Mouse (Mus musculus) embryonic facial prominence, embryonic 12.5 days (tissue): ENCODE measurements around the gene Wars2. TPM values are rescaled to one million over a fixed set of nuclear protein-coding genes. Genes with fewer than 3 reads are reported as not detected.
A peak's percentile ranks its signal among the peaks of the same experiment; 100 is the strongest.

Source experiments
- ATAC-seq: fragments of 200-750 bp; cut with Nextera tagmentation; 2 replicates; pipeline ENCODE4 v1.8.0; 2017; ENCODE audit not compliant: insufficient number of reproducible peaks, insufficient read depth, low FRiP score, low TSS enrichment
- H3K27ac ChIP-seq: fragments of 300-500 bp; sonication (generic); 2 replicates; pipeline ENCODE4 v1.5.1; 2016; ENCODE audit warnings: mild to moderate bottlenecking
- H3K27me3 ChIP-seq: fragments of 300-500 bp; sonication (generic); 2 replicates; pipeline ENCODE4 v1.6.1; 2016; ENCODE audit warnings: mild to moderate bottlenecking, moderate library complexity
- H3K36me3 ChIP-seq: fragments of 300-500 bp; sonication (generic); 2 replicates; pipeline ENCODE4 v1.6.1; 2016; ENCODE audit warnings: mild to moderate bottlenecking
- H3K4me1 ChIP-seq: fragments of 300-500 bp; sonication (generic); 2 replicates; pipeline ENCODE4 v1.6.1; 2016
- H3K4me2 ChIP-seq: fragments of 300-500 bp; sonication (generic); replicated peaks from 2 replicates; pipeline ENCODE4 v1.6.1; 2016; ENCODE audit warnings: mild to moderate bottlenecking, moderate library complexity
- H3K4me3 ChIP-seq: fragments of 300-500 bp; sonication (generic); 2 replicates; pipeline ENCODE4 v1.5.1; 2016; ENCODE audit warnings: mild to moderate bottlenecking
- H3K9ac ChIP-seq: fragments of 300-500 bp; sonication (generic); 2 replicates; pipeline ENCODE4 v1.6.1; 2016; ENCODE audit warnings: mild to moderate bottlenecking, moderate library complexity
- H3K9me3 ChIP-seq: fragments of 300-500 bp; sonication (generic); 2 replicates; pipeline ENCODE4 v1.6.1; 2016; ENCODE audit warnings: mild to moderate bottlenecking, moderate library complexity
- WGBS: fragments of 180-500 bp; shearing (Covaris S2); methylation state at CpG from one replicate; pipeline ENCODE4 v1.1.7; 2016; 5-methylcytosine and 5-hydroxymethylcytosine counted together
- polyA plus RNA-seq: library from polyadenylated mRNA; unstranded; fragments of >200 nt; fragmentation: Nextera tagmentation; extraction: Ambion mirVana; gene quantifications from 2 replicates; pipeline ENCODE4 v1.2.1, GENCODE M21; 2016

Gene Wars2
- 8.1 and 9.1 TPM in 2 replicates for polyA plus RNA-seq

GRCm38 (mm10) chr3:99140940-99141854, at the start of gene Wars2:
Wars2 (plus strand) TSS chr3:99141068.
- no peaks in the 10 kb centered on the region for H3K27me3 ChIP-seq
- H3K9ac ChIP-seq: peak within 1 kb of the TSS; percentile 52
- H3K36me3 ChIP-seq: no peaks in the 10 kb centered on the region
- under 1% methylated on average over 57 of the region's 57 CpGs for WGBS
- peak within 1 kb of the TSS; percentile 55 for H3K4me3 ChIP-seq
- 0 out of 2 replicates have a peak, but pooled peaks cover 9% of the 10 kb centered on the region for H3K4me1 ChIP-seq
- peak; percentile 99 for ATAC-seq
- H3K4me2 ChIP-seq: peak within 1 kb of the TSS; percentile 71
- peak within 1 kb of the TSS; percentile 96 for H3K27ac ChIP-seq
- H3K9me3 ChIP-seq: no peaks in the 10 kb centered on the region

- Histone ChIP-seq H3K27ac (no peak overlapping the region), H3K36me3 (no peaks in the 10 kb centered on the region), H3K9ac (no peak overlapping the region), H3K4me3 (no peak overlapping the region), H3K9me3 (no peaks in the 10 kb centered on the region), H3K4me2 (no peak overlapping the region), H3K4me1 (no peaks in the 10 kb centered on the region), H3K27me3 (no peaks in the 10 kb centered on the region)
- 71% methylated on average over 3 of the region's 3 CpGs for WGBS
- ATAC-seq: no peak
Measured at GRCm38 (mm10) chr3:99096816-99097215, 44.1 kb upstream of the Wars2 start.

DNA sequence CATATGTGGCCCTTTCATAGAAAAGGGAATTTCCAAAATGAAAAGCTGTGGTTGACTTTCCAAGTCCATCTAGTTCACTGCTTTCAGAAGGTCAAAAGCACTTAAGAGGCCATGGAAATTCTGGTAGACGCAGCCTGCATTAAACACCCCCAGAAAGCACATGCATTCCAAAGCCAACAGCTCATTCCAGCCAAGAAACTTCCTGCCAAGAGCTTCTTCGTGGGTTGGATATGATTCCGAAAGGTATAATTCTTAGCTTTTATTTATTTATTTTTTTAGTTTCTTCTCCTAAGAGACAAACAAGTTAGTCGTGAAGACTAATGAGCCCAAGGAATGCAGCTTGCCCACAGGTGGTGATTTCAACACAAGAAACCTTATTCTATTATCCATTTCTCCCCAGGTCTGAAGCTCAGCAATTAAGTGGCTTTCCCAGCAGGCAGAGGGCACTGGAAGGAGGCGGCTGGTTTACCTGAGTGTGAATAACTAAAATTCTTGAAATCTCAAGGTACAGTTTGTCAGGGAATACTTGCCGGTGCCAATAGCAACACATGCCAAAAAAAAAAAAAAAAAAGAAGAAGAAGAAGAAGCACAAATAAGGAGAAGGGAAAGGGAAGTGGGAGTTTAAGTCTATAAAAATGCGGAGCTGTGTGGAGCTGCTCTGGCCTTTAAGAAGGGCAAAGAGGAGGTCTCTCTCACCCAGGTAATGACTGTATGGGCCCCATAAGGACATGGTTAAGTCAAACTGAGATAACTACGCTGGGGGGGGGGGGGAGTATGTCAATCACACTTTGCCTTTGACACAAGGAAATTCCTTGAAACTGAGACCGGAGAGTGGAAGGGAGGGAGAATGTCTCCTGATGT, 30.3 kb upstream of the Wars2 start:
- 40% methylated on average over 9 of the region's 9 CpGs for WGBS
- H3K4me2 ChIP-seq: no peak overlapping the region
- ATAC-seq: no peak

GRCm38 (mm10) chr3:99111214-99111608, 29.7 kb upstream of the Wars2 start:
- H3K9ac ChIP-seq: no peak overlapping the region
- no peaks in the 10 kb centered on the region for H3K27me3 ChIP-seq
- WGBS: 37% methylated on average over 5 of the region's 5 CpGs
- no peak overlapping the region for H3K27ac ChIP-seq
- no peak overlapping the region for H3K4me3 ChIP-seq
- ATAC-seq: 0 out of 2 replicates have a peak, but pooled peaks have one; percentile 15
- peaks cover 8% of the 10 kb centered on the region; the same call in 1 of the 2 replicates for H3K4me1 ChIP-seq
- no peaks in the 10 kb centered on the region for H3K9me3 ChIP-seq
- no peak overlapping the region for H3K4me2 ChIP-seq
- no peaks in the 10 kb centered on the region for H3K36me3 ChIP-seq

More for the DNA sequence above, 30.3 kb upstream of the Wars2 start:
- Histone ChIP-seq H3K27me3 (no peaks in the 10 kb centered on the region), H3K4me3 (no peak overlapping the region), H3K9me3 (no peaks in the 10 kb centered on the region), H3K27ac (no peak overlapping the region), H3K36me3 (no peaks in the 10 kb centered on the region), H3K9ac (no peak overlapping the region), H3K4me1 (peaks cover 8% of the 10 kb centered on the region; the same call in 1 of the 2 replicates)

GRCm38 (mm10) chr3:99113266-99113837, 27.5 kb upstream of the Wars2 start:
- Histone ChIP-seq H3K27ac (no peak overlapping the region), H3K4me1 (peaks cover 8% of the 10 kb centered on the region; the same call in 1 of the 2 replicates), H3K4me3 (no peak overlapping the region), H3K9me3 (no peaks in the 10 kb centered on the region), H3K36me3 (no peaks in the 10 kb centered on the region), H3K27me3 (no peaks in the 10 kb centered on the region), H3K9ac (no peak overlapping the region), H3K4me2 (no peak overlapping the region)
- ATAC-seq: no peak
- 68% methylated on average over 7 of the region's 7 CpGs for WGBS

GRCm38 (mm10) chr3:99120942-99121341, 19.9 kb upstream of the Wars2 start:
- no peaks in the 10 kb centered on the region for H3K4me1 ChIP-seq
- ATAC-seq: no peak
- no peak overlapping the region for H3K9ac ChIP-seq
- no peaks in the 10 kb centered on the region for H3K9me3 ChIP-seq
- H3K27ac ChIP-seq: no peak overlapping the region
- no peaks in the 10 kb centered on the region for H3K36me3 ChIP-seq
- no peaks in the 10 kb centered on the region for H3K27me3 ChIP-seq
- 65% methylated on average over 2 of the region's 2 CpGs for WGBS
- no peak overlapping the region for H3K4me2 ChIP-seq
- no peak overlapping the region for H3K4me3 ChIP-seq

DNA sequence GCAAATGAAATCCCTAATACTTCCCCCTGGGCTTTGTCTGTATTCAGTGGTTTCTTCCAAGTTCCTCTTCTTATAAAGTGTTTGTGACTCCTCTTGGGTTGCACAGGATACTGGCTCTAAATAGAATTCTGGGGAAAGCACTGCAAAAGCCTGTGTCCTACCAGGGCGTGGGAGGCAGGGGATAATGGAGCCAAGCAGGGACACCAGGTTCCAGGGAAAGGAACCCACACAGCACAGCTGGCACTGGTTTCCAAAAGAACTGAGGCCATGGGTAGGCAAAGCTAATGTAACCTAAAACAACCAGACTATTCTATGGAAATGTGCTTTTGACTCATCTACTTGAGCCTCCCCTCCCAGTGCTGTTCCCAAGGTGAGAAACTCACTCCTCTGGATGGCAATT, 10.3 kb upstream of the Wars2 start:
- WGBS: 77% methylated on average over 1 of the region's 1 CpGs
- H3K4me2 ChIP-seq: no peak overlapping the region

GRCm38 (mm10) chr3:99131973-99132372, 8.9 kb upstream of the Wars2 start:
- Histone ChIP-seq H3K27me3 (peaks cover 3% of the 10 kb centered on the region; the same call in 1 of the 2 replicates), H3K36me3 (no peaks in the 10 kb centered on the region), H3K9me3 (no peaks in the 10 kb centered on the region), H3K9ac (no peak overlapping the region), H3K4me1 (0 out of 2 replicates have a peak, but pooled peaks cover 4% of the 10 kb centered on the region), H3K4me2 (no peak overlapping the region), H3K27ac (no peak overlapping the region), H3K4me3 (no peak overlapping the region)
- 86% methylated on average over 4 of the region's 4 CpGs for WGBS
- ATAC-seq: no peak

More for the DNA sequence above, 10.3 kb upstream of the Wars2 start:
- H3K9ac ChIP-seq: no peak overlapping the region
- no peak for ATAC-seq
- no peaks in the 10 kb centered on the region for H3K36me3 ChIP-seq
- H3K27ac ChIP-seq: no peak overlapping the region
- no peaks in the 10 kb centered on the region for H3K9me3 ChIP-seq
- H3K27me3 ChIP-seq: peaks cover 3% of the 10 kb centered on the region; the same call in 1 of the 2 replicates
- no peaks in the 10 kb centered on the region for H3K4me1 ChIP-seq
- no peak overlapping the region for H3K4me3 ChIP-seq

- H3K27me3 ChIP-seq: no peaks in the 10 kb centered on the region
- no peak overlapping the region for H3K4me2 ChIP-seq
- no peak overlapping the region for H3K4me3 ChIP-seq
- H3K27ac ChIP-seq: no peak overlapping the region
- no peak for ATAC-seq
- H3K36me3 ChIP-seq: no peaks in the 10 kb centered on the region
- no peak overlapping the region for H3K9ac ChIP-seq
- H3K9me3 ChIP-seq: no peaks in the 10 kb centered on the region
- 0 out of 2 replicates have a peak, but pooled peaks cover 5% of the 10 kb centered on the region for H3K4me1 ChIP-seq
- 81% methylated on average over 4 of the region's 4 CpGs for whole genome bisulfite sequencing
Measured at GRCm38 (mm10) chr3:99133913-99134312, 7.0 kb upstream of the Wars2 start.

GRCm38 (mm10) chr3:99147886-99148285, 7.0 kb downstream of the Wars2 start:
- Histone ChIP-seq H3K36me3 (no peaks in the 10 kb centered on the region), H3K4me1 (no peaks in the 10 kb centered on the region), H3K9me3 (no peaks in the 10 kb centered on the region), H3K27ac (no peak overlapping the region), H3K4me2 (no peak overlapping the region), H3K4me3 (no peak overlapping the region), H3K9ac (no peak overlapping the region), H3K27me3 (no peaks in the 10 kb centered on the region)
- WGBS: 65% methylated on average over 3 of the region's 3 CpGs
- ATAC-seq: no peak

GRCm38 (mm10) chr3:99149035-99149434, 8.2 kb downstream of the Wars2 start:
- Histone ChIP-seq H3K36me3 (no peaks in the 10 kb centered on the region), H3K27ac (no peak overlapping the region), H3K4me3 (no peak overlapping the region), H3K9ac (no peak overlapping the region), H3K4me2 (no peak overlapping the region), H3K9me3 (no peaks in the 10 kb centered on the region), H3K4me1 (no peaks in the 10 kb centered on the region), H3K27me3 (no peaks in the 10 kb centered on the region)
- WGBS: 67% methylated on average over 3 of the region's 3 CpGs
- no peak for ATAC-seq
